ENCODE assay signal across 9 mouse cellular contexts in the genomic region with DNA sequence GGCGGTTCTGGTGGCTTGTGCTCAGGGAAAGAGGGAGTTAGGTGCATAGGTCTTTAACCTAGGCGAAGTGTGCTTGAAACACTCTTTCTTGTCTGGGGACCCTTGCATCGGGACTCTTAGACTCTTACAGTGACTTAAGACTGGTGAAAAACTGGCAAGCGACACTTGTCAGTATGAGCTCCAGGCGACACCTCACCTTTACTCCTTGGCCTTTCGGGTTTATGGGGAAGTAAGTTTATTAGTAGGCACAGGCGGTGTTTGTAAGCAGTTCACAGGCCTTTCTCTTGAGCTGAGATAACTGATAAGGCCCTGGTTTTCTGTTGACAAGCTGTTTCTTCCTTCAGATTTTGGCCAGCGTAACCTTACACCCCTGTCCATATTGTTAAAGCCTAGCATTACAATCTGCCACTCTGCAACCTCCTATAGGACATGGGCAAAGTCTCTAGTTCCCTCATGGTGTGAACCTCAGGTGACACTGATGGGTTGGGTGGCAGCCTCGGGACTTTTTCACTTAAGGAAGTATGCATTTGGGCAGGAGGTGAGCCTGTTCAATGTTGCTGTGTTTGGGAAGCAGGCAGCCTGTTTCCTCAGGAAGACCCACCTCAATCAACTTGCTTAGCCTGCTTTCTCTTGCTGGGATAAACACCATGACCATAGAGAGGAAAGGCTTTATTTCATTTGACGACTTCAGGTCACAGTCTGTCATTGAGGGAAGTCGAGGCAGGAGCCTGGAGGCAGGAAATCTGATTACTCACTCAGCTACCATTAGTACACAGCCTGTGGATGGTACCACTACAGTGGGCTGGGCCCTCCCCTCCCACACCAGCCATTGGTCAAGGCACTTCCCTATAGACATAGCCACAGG. TPM values are rescaled to one million over a fixed set of nuclear protein-coding genes. Genes with fewer than 3 reads are reported as not detected.
A peak's percentile ranks its signal among the peaks of the same experiment; 100 is the strongest.
DNase-seq lines count a peak whose midpoint lies in the region; ATAC-seq and TF ChIP-seq lines count a peak whose summit lies in the region.
"Had no signal": no experiment of that assay in that cellular context is flagged by ENCODE, and none has a peak within 500 bp of the region (broad histone marks: within the 10 kb centered on the region; RNA-seq: fewer than 3 reads in every experiment).

No protein-coding gene starts in this region.

- H3K4me1 ChIP-seq in kidney, embryonic 14.5 days (ENCODE audit: control insufficient read depth, insufficient read depth, low read length) = peaks cover 14% of the 10 kb centered on the region
- H3K4me1 ChIP-seq in cortical plate, adult 2 months (ENCODE audit: control insufficient read depth, insufficient read depth, low read length) = peaks cover 1% of the 10 kb centered on the region
- H3K4me1 ChIP-seq in hindbrain, embryonic 16.5 days (ENCODE audit: control insufficient read depth, insufficient read depth, low read depth, low read length) = peaks cover 5% of the 10 kb centered on the region
- H3K4me1 ChIP-seq in midbrain, embryonic 13.5 days (replicated peaks) = peaks cover 21% of the 10 kb centered on the region

- peaks cover 5% of the 10 kb centered on the region; the same call in 1 of the 2 replicates for H3K27me3 ChIP-seq in kidney, embryonic 14.5 days (ENCODE audit: control insufficient read depth, insufficient read depth, low read length)
- peaks cover 14% of the 10 kb centered on the region for H3K27me3 ChIP-seq in hindbrain, embryonic 16.5 days (replicated peaks; ENCODE audit: control insufficient read depth, insufficient read depth, low read length)
- peaks cover 36% of the 10 kb centered on the region for H3K27me3 ChIP-seq in midbrain, embryonic 13.5 days

- no peaks in the 10 kb centered on the region for H3K36me3 ChIP-seq in kidney, embryonic 14.5 days (ENCODE audit: control insufficient read depth, insufficient read depth, low read length)
- no peaks in the 10 kb centered on the region for H3K36me3 ChIP-seq in hindbrain, embryonic 16.5 days (ENCODE audit: control insufficient read depth, insufficient read depth, low read length)
- no peaks in the 10 kb centered on the region for H3K36me3 ChIP-seq in midbrain, embryonic 13.5 days

- H3K9ac ChIP-seq in kidney, embryonic 14.5 days (ENCODE audit: low read depth, low read length) = peak overlapping the region; percentile 68
- H3K9ac ChIP-seq in hindbrain, embryonic 16.5 days (ENCODE audit: low read depth, low read length) = peak overlapping the region; percentile 77
- peak overlapping the region; percentile 73 for H3K9ac ChIP-seq in midbrain, embryonic 13.5 days (replicated peaks)

- peak overlapping the region; percentile 59 for H3K4me3 ChIP-seq in kidney, embryonic 14.5 days (ENCODE audit: low read length)
- peak overlapping the region; percentile 65 for H3K4me3 ChIP-seq in cortical plate, adult 2 months (ENCODE audit: insufficient read depth, low read length)
- H3K4me3 ChIP-seq in hindbrain, embryonic 16.5 days (ENCODE audit: low read length) = peak overlapping the region; percentile 71
- H3K4me3 ChIP-seq in midbrain, embryonic 13.5 days (replicated peaks) = peak overlapping the region; percentile 55

- TF ChIP-seq CTCF in cortical plate, adult 2 months (IDR thresholded peaks at IDR 0.05; ENCODE audit: extremely low read depth, insufficient read depth, low read length) = no peak

- ATAC-seq in kidney, embryonic 14.5 days (ENCODE audit: low FRiP score, low TSS enrichment) = 0 out of 2 replicates have a peak, but pooled peaks have one; percentile 13
- ATAC-seq in hindbrain, embryonic 16.5 days = no peak
- no peak for ATAC-seq in midbrain, embryonic 13.5 days

- 49% methylated on average over 11 of the region's 11 CpGs for WGBS in kidney, embryonic 14.5 days
- WGBS in hindbrain, embryonic 16.5 days = 72% methylated on average over 11 of the region's 11 CpGs
- WGBS in midbrain, embryonic 13.5 days = 73% methylated on average over 11 of the region's 11 CpGs

- H3K9me3 ChIP-seq in kidney, embryonic 14.5 days (ENCODE audit: control insufficient read depth, low read length) = no peaks in the 10 kb centered on the region
- no peaks in the 10 kb centered on the region for H3K9me3 ChIP-seq in hindbrain, embryonic 16.5 days (ENCODE audit: control insufficient read depth, low read length)
- no peaks in the 10 kb centered on the region for H3K9me3 ChIP-seq in midbrain, embryonic 13.5 days

- no peak for TF ChIP-seq POLR2A in cortical plate, adult 2 months (IDR thresholded peaks at IDR 0.05; ENCODE audit: extremely low read depth, insufficient read depth, low read length)

- H3K27ac ChIP-seq in kidney, embryonic 14.5 days (ENCODE audit: low read depth, low read length) = peak overlapping the region; percentile 74; the same call in 1 of the 2 replicates
- no peak overlapping the region for H3K27ac ChIP-seq in cortical plate, adult 2 months (ENCODE audit: insufficient read depth, low read length)
- H3K27ac ChIP-seq in hindbrain, embryonic 16.5 days (ENCODE audit: low read depth, low read length) = peak overlapping the region; percentile 68
- H3K27ac ChIP-seq in midbrain, embryonic 13.5 days = peak overlapping the region; percentile 36; the same call in 1 of the 2 replicates

- DNase-seq in kidney, adult 18-20 months = no peak
- DNase-seq in right cerebral cortex, postnatal 36 days (ENCODE audit: low spot score in 2 of 2) = no peak
- DNase-seq in spleen, adult 12 weeks (ENCODE audit: low spot score) = no peak
- no peak for DNase-seq in layer of hippocampus, postnatal 10 days (ENCODE audit: low spot score in 2 of 2)

- H3K4me2 ChIP-seq in kidney, embryonic 14.5 days (replicated peaks; ENCODE audit: low read depth, low read length) = peak overlapping the region; percentile 64
- H3K4me2 ChIP-seq in hindbrain, embryonic 16.5 days (ENCODE audit: low read length) = peak overlapping the region; percentile 76
- peak overlapping the region; percentile 91 for H3K4me2 ChIP-seq in midbrain, embryonic 13.5 days (replicated peaks)

RNA-seq across cellular contexts. Expression of gene Casp7, which starts 1.0 kb away (rescaled TPM):
- polyA plus RNA-seq in kidney, embryonic 14.5 days (2014; fragmentation: Nextera tagmentation; extraction: Ambion mirVana) = 24.3 and 28.3 TPM in 2 replicates
- polyA plus RNA-seq in cortical plate, adult 2 months (2012; rRNA removed) = 4.4 TPM in 2 replicates
- 24.5 and 25.5 TPM in 2 replicates for polyA plus RNA-seq in hindbrain, embryonic 16.5 days (2015; fragmentation: Nextera tagmentation; extraction: Ambion mirVana)
- 13.0 and 14.8 TPM in 2 replicates for polyA plus RNA-seq in midbrain, embryonic 13.5 days (2015; fragmentation: Nextera tagmentation; extraction: Ambion mirVana)
- 1 to 10 TPM; 7.1 to 8.9 TPM for total RNA-seq in layer of hippocampus, postnatal 10 days (2021)

RNA-seq across cellular contexts. Expression of gene Nrap, which starts 8.1 kb away (rescaled TPM):
- polyA plus RNA-seq in kidney, embryonic 14.5 days (2014; fragmentation: Nextera tagmentation; extraction: Ambion mirVana) = 0.19 TPM in 1 of 2 replicates, not detected in the other
- polyA plus RNA-seq in cortical plate, adult 2 months (2012; rRNA removed) = 0.38 and 0.40 TPM in 2 replicates
- 0.24 and 0.79 TPM in 2 replicates for polyA plus RNA-seq in hindbrain, embryonic 16.5 days (2015; fragmentation: Nextera tagmentation; extraction: Ambion mirVana)
- polyA plus RNA-seq in midbrain, embryonic 13.5 days (2015; fragmentation: Nextera tagmentation; extraction: Ambion mirVana) = 0.24 and 0.50 TPM in 2 replicates
- total RNA-seq in layer of hippocampus, postnatal 10 days (2021) = under 1 TPM; 0.18 to 0.30 TPM
- total RNA-seq: neutrophil, adult 5-6 weeks had no signal
